Mouse (Mus musculus): ENCODE data around the gene Bnip2. TPM values are rescaled to one million over a fixed set of nuclear protein-coding genes. Genes with fewer than 3 reads are reported as not detected.

Bnip2 gene
- polyA plus RNA-seq, 1 experiment from 2014 or later, result 95.3 TPM

DNA sequence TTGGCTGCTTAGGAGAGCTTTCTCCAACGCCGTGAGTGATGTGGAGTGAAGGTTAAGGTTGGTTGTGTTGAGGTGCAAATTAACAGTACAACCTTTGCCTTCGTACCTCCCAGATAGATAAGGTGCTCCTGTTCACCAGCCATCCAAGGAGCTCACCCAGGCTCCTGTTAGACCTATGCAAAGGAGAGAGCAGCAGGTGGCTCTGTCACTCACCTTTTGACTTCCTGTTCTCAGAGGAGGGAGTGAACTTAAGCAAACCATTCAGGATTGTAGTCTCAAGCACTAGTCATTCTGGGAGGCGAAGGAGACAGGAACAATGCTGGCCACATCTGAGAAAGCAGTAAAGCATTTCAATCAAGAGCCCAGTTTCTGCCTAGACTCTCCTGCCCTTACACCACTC is 47.4 kb downstream of the Bnip2 start:
- no peaks in the 10 kb centered on the region for H3K27me3 ChIP-seq (replicated peaks; ENCODE audit: control insufficient read depth, insufficient read depth, low read length)
- no peaks in the 10 kb centered on the region for H3K36me3 ChIP-seq (ENCODE audit: control insufficient read depth, insufficient read depth, low read length)
- no peak overlapping the region for H3K9ac ChIP-seq (ENCODE audit: low read depth, low read length)
- no peak overlapping the region for H3K4me3 ChIP-seq (ENCODE audit: low read depth, low read length)
- H3K4me1 ChIP-seq (replicated peaks; ENCODE audit: control insufficient read depth, insufficient read depth, low read length), result no peaks in the 10 kb centered on the region
- no peak overlapping the region for H3K27ac ChIP-seq (ENCODE audit: low read depth, low read length)
- DNase-seq (ENCODE audit: low spot score), result no peak
- ATAC-seq (replicated peaks; ENCODE audit: low FRiP score), result no peak
- no peak overlapping the region for H3K4me2 ChIP-seq
- 64% methylated on average over 4 of the region's 4 CpGs for WGBS
- H3K9me3 ChIP-seq (ENCODE audit: control insufficient read depth, low read length), result no peaks in the 10 kb centered on the region

DNA sequence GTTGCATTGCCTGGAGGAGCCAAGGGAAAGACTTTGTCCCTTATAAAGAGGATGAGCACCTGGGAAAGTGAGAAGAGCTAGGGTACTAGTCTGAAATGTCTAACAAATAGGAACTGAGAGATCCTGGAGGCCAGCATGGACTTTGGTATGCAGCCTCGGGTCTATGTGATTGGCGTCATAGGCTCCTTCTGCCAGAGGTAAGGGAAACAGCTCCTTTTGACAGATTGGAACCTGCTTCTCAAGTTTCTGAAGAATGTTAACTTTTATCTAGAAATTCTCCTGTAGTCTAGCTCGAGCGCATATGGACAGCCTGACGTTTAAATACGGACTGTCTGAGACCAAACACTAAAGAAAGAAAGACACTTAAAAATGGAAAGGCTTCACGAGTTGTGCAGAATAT is 48.7 kb downstream of the Bnip2 start, which contains the start of gene Gcnt3:
TSS of gene Gcnt3 (minus strand) at position 101 of the 400 bp plus-strand sequence.
- no peak for DNase-seq (ENCODE audit: low spot score)
- no peak within 1 kb of the TSS for H3K9ac ChIP-seq (ENCODE audit: low read depth, low read length)
- no peak within 1 kb of the TSS for H3K27ac ChIP-seq (ENCODE audit: low read depth, low read length)
- no peaks in the 10 kb centered on the region for H3K9me3 ChIP-seq (ENCODE audit: control insufficient read depth, low read length)
- 82% methylated on average over 7 of the region's 7 CpGs for WGBS
- ATAC-seq (replicated peaks; ENCODE audit: low FRiP score), result no peak
- H3K36me3 ChIP-seq (ENCODE audit: control insufficient read depth, insufficient read depth, low read length), result no peaks in the 10 kb centered on the region
- H3K4me3 ChIP-seq (ENCODE audit: low read depth, low read length), result no peak within 1 kb of the TSS
- H3K27me3 ChIP-seq (replicated peaks; ENCODE audit: control insufficient read depth, insufficient read depth, low read length), result no peaks in the 10 kb centered on the region
- H3K4me1 ChIP-seq (replicated peaks; ENCODE audit: control insufficient read depth, insufficient read depth, low read length), result no peaks in the 10 kb centered on the region
- no peak within 1 kb of the TSS for H3K4me2 ChIP-seq

DNA sequence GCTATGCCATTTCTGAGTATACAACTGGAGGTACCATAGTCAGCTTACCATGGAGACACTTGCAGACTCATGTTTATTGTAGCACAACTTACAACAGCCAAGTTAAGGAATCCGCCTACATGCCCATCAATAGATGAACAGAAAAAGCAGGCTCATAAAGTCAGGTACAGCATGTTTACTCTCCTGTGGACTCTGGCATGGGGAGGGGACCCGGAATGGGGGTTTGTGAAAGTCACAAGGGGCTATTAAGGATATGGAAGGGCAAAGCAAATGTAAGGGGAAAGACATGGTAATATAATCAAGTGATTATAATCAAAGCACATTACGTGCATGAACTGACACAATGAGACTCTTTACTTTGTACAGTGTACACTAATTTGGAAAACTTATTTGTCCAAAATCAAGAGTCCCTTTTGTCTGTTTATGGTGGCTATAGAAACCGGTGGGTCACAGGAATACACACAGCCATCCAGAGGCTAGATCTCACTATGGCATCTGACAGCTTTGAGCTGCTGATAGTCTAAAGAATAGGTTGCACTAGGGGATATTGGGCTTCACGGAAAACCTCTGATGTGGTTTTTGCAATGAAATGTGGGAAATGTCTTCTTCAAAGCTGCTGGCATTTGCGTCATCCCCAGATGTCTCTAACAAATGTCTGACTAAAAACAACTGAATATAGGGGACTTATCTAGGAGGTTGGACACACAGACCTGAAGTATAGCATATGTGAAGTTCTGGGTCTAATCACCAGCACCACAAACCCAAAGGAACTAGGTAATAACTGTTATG is 50.5 kb downstream of the Bnip2 start:
- 87% methylated on average over 6 of the region's 6 CpGs for WGBS
- ATAC-seq (replicated peaks; ENCODE audit: low FRiP score), result no peak
- Histone ChIP-seq H3K36me3 (ENCODE audit: control insufficient read depth, insufficient read depth, low read length) (no peaks in the 10 kb centered on the region), H3K4me3 (ENCODE audit: low read depth, low read length) (no peak overlapping the region), H3K27me3 (replicated peaks; ENCODE audit: control insufficient read depth, insufficient read depth, low read length) (no peaks in the 10 kb centered on the region), H3K9me3 (ENCODE audit: control insufficient read depth, low read length) (no peaks in the 10 kb centered on the region), H3K4me1 (replicated peaks; ENCODE audit: control insufficient read depth, insufficient read depth, low read length) (peaks cover 9% of the 10 kb centered on the region), H3K27ac (ENCODE audit: low read depth, low read length) (no peak overlapping the region), H3K9ac (ENCODE audit: low read depth, low read length) (no peak overlapping the region), H3K4me2 (no peak overlapping the region)
- DNase-seq (ENCODE audit: low spot score), result no peak

DNA sequence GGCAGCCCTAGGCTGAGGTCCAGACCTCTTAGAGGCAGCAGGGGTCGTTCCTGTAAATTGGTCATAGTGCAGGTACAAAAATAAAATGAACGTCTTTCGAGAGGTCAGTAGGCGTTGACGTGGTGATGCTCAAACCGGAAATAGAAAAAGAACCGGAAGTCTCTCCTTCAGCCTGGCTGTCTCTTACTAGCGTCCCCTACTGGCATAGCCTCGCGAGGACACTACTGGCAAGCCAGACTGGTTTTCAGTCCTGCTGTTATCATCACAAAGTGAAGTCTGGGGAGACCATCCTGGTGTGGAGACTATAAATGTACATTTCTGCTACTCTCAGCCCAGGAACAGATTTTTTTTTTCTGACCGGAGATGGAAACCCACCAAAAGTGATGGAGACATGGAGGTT is 51.3 kb downstream of the Bnip2 start:
- Histone ChIP-seq H3K4me3 (ENCODE audit: low read depth, low read length) (no peak overlapping the region), H3K4me2 (no peak overlapping the region), H3K36me3 (ENCODE audit: control insufficient read depth, insufficient read depth, low read length) (no peaks in the 10 kb centered on the region), H3K27ac (ENCODE audit: low read depth, low read length) (no peak overlapping the region), H3K9me3 (ENCODE audit: control insufficient read depth, low read length) (no peaks in the 10 kb centered on the region), H3K4me1 (replicated peaks; ENCODE audit: control insufficient read depth, insufficient read depth, low read length) (peaks cover 15% of the 10 kb centered on the region), H3K9ac (ENCODE audit: low read depth, low read length) (no peak overlapping the region), H3K27me3 (replicated peaks; ENCODE audit: control insufficient read depth, insufficient read depth, low read length) (no peaks in the 10 kb centered on the region)
- DNase-seq (ENCODE audit: low spot score) (no peak), ATAC-seq (replicated peaks; ENCODE audit: low FRiP score) (no peak)
- WGBS, result 76% methylated on average over 11 of the region's 11 CpGs

DNA sequence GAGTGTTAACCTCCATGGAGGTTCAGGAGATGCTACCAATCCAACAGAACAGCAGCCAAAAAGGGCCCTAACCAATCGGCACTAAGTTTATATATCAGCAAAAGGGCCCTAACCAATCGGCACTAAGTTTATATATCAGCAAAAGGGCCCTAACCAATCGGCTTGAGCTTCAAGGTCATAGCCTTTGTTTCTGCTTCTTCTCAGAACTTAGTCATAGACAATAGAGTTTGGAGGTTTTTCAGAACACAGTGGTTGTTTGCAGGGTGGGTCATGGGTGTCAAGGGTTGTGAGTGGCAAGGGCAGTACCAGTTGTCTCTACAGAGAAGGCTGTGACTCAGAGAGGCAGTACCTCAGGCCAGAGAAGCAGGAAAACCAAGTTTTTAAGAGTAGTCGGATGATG is 52.9 kb downstream of the Bnip2 start:
- WGBS, result 88% methylated on average over 4 of the region's 4 CpGs
- Histone ChIP-seq H3K9ac (ENCODE audit: low read depth, low read length) (no peak overlapping the region), H3K36me3 (ENCODE audit: control insufficient read depth, insufficient read depth, low read length) (no peaks in the 10 kb centered on the region), H3K4me3 (ENCODE audit: low read depth, low read length) (no peak overlapping the region), H3K4me2 (no peak overlapping the region), H3K27me3 (replicated peaks; ENCODE audit: control insufficient read depth, insufficient read depth, low read length) (no peaks in the 10 kb centered on the region), H3K9me3 (ENCODE audit: control insufficient read depth, low read length) (no peaks in the 10 kb centered on the region), H3K27ac (ENCODE audit: low read depth, low read length) (no peak overlapping the region), H3K4me1 (replicated peaks; ENCODE audit: control insufficient read depth, insufficient read depth, low read length) (peaks cover 28% of the 10 kb centered on the region)
- DNase-seq (ENCODE audit: low spot score) (no peak), ATAC-seq (replicated peaks; ENCODE audit: low FRiP score) (no peak)

DNA sequence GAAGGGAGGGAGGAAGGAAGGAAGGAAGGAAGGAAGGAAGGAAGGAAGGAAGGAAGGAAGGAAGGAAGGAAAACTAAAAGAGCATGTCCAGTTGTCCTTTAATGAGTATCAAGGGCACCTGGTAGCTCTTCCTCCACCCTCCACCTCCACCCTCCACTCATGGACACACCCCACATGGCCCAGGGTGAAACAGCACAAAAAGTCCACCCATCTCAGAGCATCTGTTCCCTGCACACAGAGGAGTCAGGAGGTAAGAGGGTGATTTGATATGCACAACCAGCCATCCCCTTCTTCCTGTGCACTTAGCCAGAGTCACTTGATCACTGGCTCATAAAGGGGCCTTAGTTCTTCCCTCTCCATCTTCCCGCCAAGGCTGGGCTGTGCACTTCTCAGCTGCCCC is 53.7 kb downstream of the Bnip2 start:
- Histone ChIP-seq H3K27me3 (replicated peaks; ENCODE audit: control insufficient read depth, insufficient read depth, low read length) (no peaks in the 10 kb centered on the region), H3K36me3 (ENCODE audit: control insufficient read depth, insufficient read depth, low read length) (no peaks in the 10 kb centered on the region), H3K9ac (ENCODE audit: low read depth, low read length) (no peak overlapping the region), H3K27ac (ENCODE audit: low read depth, low read length) (no peak overlapping the region), H3K4me3 (ENCODE audit: low read depth, low read length) (no peak overlapping the region), H3K4me1 (replicated peaks; ENCODE audit: control insufficient read depth, insufficient read depth, low read length) (peaks cover 28% of the 10 kb centered on the region), H3K9me3 (ENCODE audit: control insufficient read depth, low read length) (no peaks in the 10 kb centered on the region), H3K4me2 (no peak overlapping the region)
- DNase-seq (ENCODE audit: low spot score), result no peak
- ATAC-seq (replicated peaks; ENCODE audit: low FRiP score), result 0 out of 2 replicates have a peak, but pooled peaks have one; percentile 48
- 76% methylated on average over 1 of the region's 1 CpGs for WGBS

DNA sequence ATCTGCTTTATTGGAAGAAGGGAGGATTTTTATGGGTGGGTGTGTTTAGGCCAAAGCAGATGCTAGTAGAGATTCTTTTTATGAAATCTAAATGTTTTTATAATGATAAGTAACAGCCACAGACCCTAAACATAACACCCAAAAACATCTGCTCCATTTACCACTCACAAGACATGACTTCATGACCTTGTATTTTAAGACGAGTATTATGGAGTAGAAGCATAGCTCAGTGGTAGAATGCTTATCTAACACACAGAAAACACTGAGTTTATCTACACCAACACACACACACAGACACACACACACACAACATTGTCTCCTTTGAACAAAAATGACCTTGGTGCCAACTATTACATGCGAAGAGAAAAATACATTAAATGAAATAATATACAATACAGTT is 55.6 kb downstream of the Bnip2 start:
- Histone ChIP-seq H3K9me3 (ENCODE audit: control insufficient read depth, low read length) (no peaks in the 10 kb centered on the region), H3K27ac (ENCODE audit: low read depth, low read length) (peak overlapping the region; percentile 51), H3K9ac (ENCODE audit: low read depth, low read length) (no peak overlapping the region), H3K4me2 (peak overlapping the region; percentile 12; the same call in 1 of the 2 replicates), H3K4me1 (replicated peaks; ENCODE audit: control insufficient read depth, insufficient read depth, low read length) (peaks cover 28% of the 10 kb centered on the region), H3K4me3 (ENCODE audit: low read depth, low read length) (no peak overlapping the region), H3K36me3 (ENCODE audit: control insufficient read depth, insufficient read depth, low read length) (no peaks in the 10 kb centered on the region), H3K27me3 (replicated peaks; ENCODE audit: control insufficient read depth, insufficient read depth, low read length) (no peaks in the 10 kb centered on the region)
- ATAC-seq (replicated peaks; ENCODE audit: low FRiP score) (peak; percentile 81), DNase-seq (ENCODE audit: low spot score) (no peak)
- 43% methylated on average over 2 of the region's 2 CpGs for WGBS

DNA sequence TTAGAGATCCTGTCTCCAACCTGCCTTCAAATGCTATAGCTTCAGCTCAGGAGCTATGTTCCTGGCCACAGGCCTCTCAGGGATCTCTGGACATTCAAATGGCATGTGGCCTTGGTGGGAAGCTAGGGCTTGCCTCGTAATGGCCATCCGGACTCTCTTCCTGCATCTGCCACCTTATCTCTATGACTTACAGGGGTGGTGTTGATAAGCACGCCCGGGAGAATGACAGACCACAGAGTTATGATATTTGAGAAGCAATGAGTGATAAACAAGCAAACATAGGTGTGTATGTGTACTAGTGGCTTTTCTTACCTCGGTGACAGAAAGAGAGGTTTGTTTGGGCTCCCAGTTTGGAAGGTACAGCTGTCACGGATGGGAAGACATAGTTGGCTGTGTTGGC is 57.0 kb downstream of the Bnip2 start:
- Histone ChIP-seq H3K4me1 (replicated peaks; ENCODE audit: control insufficient read depth, insufficient read depth, low read length) (peaks cover 28% of the 10 kb centered on the region), H3K36me3 (ENCODE audit: control insufficient read depth, insufficient read depth, low read length) (no peaks in the 10 kb centered on the region), H3K9ac (ENCODE audit: low read depth, low read length) (no peak overlapping the region), H3K27me3 (replicated peaks; ENCODE audit: control insufficient read depth, insufficient read depth, low read length) (no peaks in the 10 kb centered on the region), H3K4me3 (ENCODE audit: low read depth, low read length) (no peak overlapping the region), H3K9me3 (ENCODE audit: control insufficient read depth, low read length) (no peaks in the 10 kb centered on the region), H3K4me2 (peak overlapping the region; percentile 27), H3K27ac (ENCODE audit: low read depth, low read length) (no peak overlapping the region)
- WGBS, result 37% methylated on average over 6 of the region's 6 CpGs
- DNase-seq (ENCODE audit: low spot score) (no peak), ATAC-seq (replicated peaks; ENCODE audit: low FRiP score) (peak; percentile 78)

DNA sequence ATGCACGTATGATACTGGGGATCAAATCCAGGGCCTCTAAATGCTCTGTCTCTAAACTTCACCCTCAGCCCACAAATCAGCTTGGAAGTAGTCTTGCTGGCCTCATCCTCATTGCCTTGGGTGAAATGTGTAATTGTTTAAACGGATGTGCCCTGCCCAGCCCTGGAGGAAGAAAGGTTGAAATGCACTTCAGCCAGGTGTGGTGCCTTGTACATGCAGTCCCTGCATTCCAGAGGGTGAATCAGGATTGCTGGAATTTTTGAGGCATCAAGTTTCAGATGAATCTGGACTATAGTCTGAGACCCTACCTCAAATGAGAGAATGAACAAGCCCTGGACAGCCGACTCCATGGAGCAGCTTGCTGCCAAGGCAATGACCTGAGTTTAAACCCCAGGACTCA is 58.6 kb downstream of the Bnip2 start:
- H3K27me3 ChIP-seq (replicated peaks; ENCODE audit: control insufficient read depth, insufficient read depth, low read length), result no peaks in the 10 kb centered on the region
- H3K4me2 ChIP-seq, result no peak overlapping the region
- H3K4me1 ChIP-seq (replicated peaks; ENCODE audit: control insufficient read depth, insufficient read depth, low read length), result peaks cover 28% of the 10 kb centered on the region
- no peak overlapping the region for H3K27ac ChIP-seq (ENCODE audit: low read depth, low read length)
- H3K9ac ChIP-seq (ENCODE audit: low read depth, low read length), result no peak overlapping the region
- no peaks in the 10 kb centered on the region for H3K36me3 ChIP-seq (ENCODE audit: control insufficient read depth, insufficient read depth, low read length)
- ATAC-seq (replicated peaks; ENCODE audit: low FRiP score), result no peak
- H3K4me3 ChIP-seq (ENCODE audit: low read depth, low read length), result no peak overlapping the region
- 62% methylated on average over 3 of the region's 3 CpGs for WGBS
- DNase-seq (ENCODE audit: low spot score), result no peak
- no peaks in the 10 kb centered on the region for H3K9me3 ChIP-seq (ENCODE audit: control insufficient read depth, low read length)

Data from liver, embryonic 11.5 days (tissue).